In the genomic region with DNA sequence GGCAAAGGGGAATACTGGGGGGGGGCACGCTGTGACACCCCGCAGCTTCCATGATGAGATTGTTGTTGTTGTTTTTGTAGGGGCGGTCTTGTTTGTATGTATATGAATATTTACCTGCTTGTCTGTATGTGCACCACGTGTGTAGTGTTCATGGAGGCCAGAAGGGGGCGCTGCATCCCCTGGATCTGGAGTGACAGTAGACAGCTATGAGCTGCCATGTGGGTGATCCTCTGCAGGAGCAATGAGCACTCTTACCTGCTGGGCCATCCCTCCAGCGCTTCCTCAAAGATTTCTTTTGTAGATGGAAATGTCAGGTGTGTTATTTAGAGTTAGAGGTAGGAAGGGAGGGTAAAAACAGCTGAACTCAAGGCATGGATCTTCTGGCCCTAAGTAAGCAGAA, we compare ENCODE assay signal across 19 mouse cellular contexts. TPM values are rescaled to one million over a fixed set of nuclear protein-coding genes. Genes with fewer than 3 reads are reported as not detected.
DNase-seq lines count a peak whose midpoint lies in the region; ATAC-seq and TF ChIP-seq lines count a peak whose summit lies in the region.
"Had no signal": no experiment of that assay in that cellular context is flagged by ENCODE, and none has a peak within 500 bp of the region (broad histone marks: within the 10 kb centered on the region; RNA-seq: fewer than 3 reads in every experiment).

No protein-coding gene starts in this region.

- H3K79me2 ChIP-seq in liver, adult 2 months (ENCODE audit: control insufficient read depth, insufficient read depth, low read length): no peaks in the 10 kb centered on the region

- no peak for DNase-seq in cerebellum, adult 2 months
- DNase-seq in cerebellum, adult 9-10 months: no peak
- DNase-seq in liver, adult 2 months (ENCODE audit: extremely low read depth, low read depth, low spot score): no peak
- no peak for DNase-seq in liver, embryonic 11.5 days (ENCODE audit: low spot score)
- no peak for DNase-seq in adrenal gland, adult 8-10 months
- no peak for DNase-seq in urinary bladder, adult 2 months (ENCODE audit: low spot score)
- DNase-seq: cerebellum, adult 9-11 months; thymus, adult 2 months had no signal

- no peak overlapping the region for H3K9ac ChIP-seq in liver, adult 2 months (ENCODE audit: low read depth, low read length)
- H3K9ac ChIP-seq in liver, embryonic 11.5 days (ENCODE audit: low read depth, low read length): no peak overlapping the region
- H3K9ac ChIP-seq: midbrain, embryonic 15.5 days had no signal

- peaks cover 13% of the 10 kb centered on the region for H3K4me1 ChIP-seq in cerebellum, adult 2 months (ENCODE audit: control insufficient read depth, insufficient read depth, low read length)
- no peaks in the 10 kb centered on the region for H3K4me1 ChIP-seq in liver, adult 2 months (ENCODE audit: control insufficient read depth, insufficient read depth, low read length)
- no peaks in the 10 kb centered on the region for H3K4me1 ChIP-seq in liver, embryonic 11.5 days (replicated peaks; ENCODE audit: control insufficient read depth, insufficient read depth, low read length)
- H3K4me1 ChIP-seq in E14TG2a.4 (replicated peaks; ENCODE audit: low read depth, low read length): no peaks in the 10 kb centered on the region
- H3K4me1 ChIP-seq in cortical plate, adult 2 months (ENCODE audit: control insufficient read depth, insufficient read depth, low read length): no peaks in the 10 kb centered on the region
- H3K4me1 ChIP-seq: midbrain, embryonic 15.5 days had no signal

- H3K4me3 ChIP-seq in cerebellum, adult 2 months (replicated peaks; ENCODE audit: insufficient read depth, low read depth, low read length): no peak overlapping the region
- H3K4me3 ChIP-seq in liver, adult 2 months (ENCODE audit: insufficient read depth, low read depth, low read length): no peak overlapping the region
- H3K4me3 ChIP-seq in liver, embryonic 11.5 days (ENCODE audit: low read depth, low read length): no peak overlapping the region
- no peak overlapping the region for H3K4me3 ChIP-seq in E14TG2a.4 (replicated peaks; ENCODE audit: low read length)
- H3K4me3 ChIP-seq in cortical plate, adult 2 months (ENCODE audit: insufficient read depth, low read length): no peak overlapping the region
- H3K4me3 ChIP-seq: midbrain, embryonic 15.5 days had no signal

- 74% methylated on average over 6 of the region's 6 CpGs for WGBS in cerebellum, adult 2 months
- 74% methylated on average over 6 of the region's 6 CpGs for WGBS in liver, adult 2 months
- WGBS in liver, embryonic 11.5 days: 63% methylated on average over 6 of the region's 6 CpGs

- H3K4me2 ChIP-seq in liver, embryonic 11.5 days: no peak overlapping the region
- H3K4me2 ChIP-seq: midbrain, embryonic 15.5 days had no signal

- H3K27ac ChIP-seq in cerebellum, adult 2 months (ENCODE audit: insufficient read depth, low read length): no peak overlapping the region
- no peak overlapping the region for H3K27ac ChIP-seq in liver, adult 2 months (replicated peaks; ENCODE audit: insufficient read depth, low read depth, low read length)
- no peak overlapping the region for H3K27ac ChIP-seq in liver, embryonic 11.5 days (ENCODE audit: low read depth, low read length)
- H3K27ac ChIP-seq in cortical plate, adult 2 months (ENCODE audit: insufficient read depth, low read length): no peak overlapping the region
- H3K27ac ChIP-seq: midbrain, embryonic 15.5 days had no signal

- TF ChIP-seq CTCF in cerebellum, adult 2 months (IDR thresholded peaks at IDR 0.05; ENCODE audit: borderline replicate concordance, insufficient read depth, low read depth, low read length): peak; percentile 20; the same call in 1 of the 2 replicates
- peak; percentile 46 for TF ChIP-seq CTCF in liver, adult 2 months (IDR thresholded peaks at IDR 0.05; ENCODE audit: low read depth, low read length)
- TF ChIP-seq CTCF in E14TG2a.4 (conservative IDR thresholded peaks at IDR 0.05; ENCODE audit: low read length): peak; percentile 85
- peak; percentile 19; the same call in 1 of the 2 replicates for TF ChIP-seq CTCF in cortical plate, adult 2 months (IDR thresholded peaks at IDR 0.05; ENCODE audit: extremely low read depth, insufficient read depth, low read length)

- TF ChIP-seq POLR2A in cerebellum, adult 2 months (IDR thresholded peaks at IDR 0.05; ENCODE audit: borderline replicate concordance, insufficient read depth, low read length): no peak
- TF ChIP-seq POLR2A in liver, adult 2 months (IDR thresholded peaks at IDR 0.05; ENCODE audit: extremely low read depth, insufficient read depth, low read length): no peak
- no peak for TF ChIP-seq POLR2A in cortical plate, adult 2 months (IDR thresholded peaks at IDR 0.05; ENCODE audit: extremely low read depth, insufficient read depth, low read length)

- H3K27me3 ChIP-seq in cerebellum, adult 2 months (ENCODE audit: control insufficient read depth, insufficient read depth, low read length): no peaks in the 10 kb centered on the region
- 0 out of 2 replicates have a peak, but pooled peaks cover 2% of the 10 kb centered on the region for H3K27me3 ChIP-seq in liver, adult 2 months (ENCODE audit: control insufficient read depth, insufficient read depth, low read length)
- H3K27me3 ChIP-seq in liver, embryonic 11.5 days (replicated peaks; ENCODE audit: control insufficient read depth, insufficient read depth, low read length): 0 out of 2 replicates have a peak, but pooled peaks cover 2% of the 10 kb centered on the region
- peaks cover 33% of the 10 kb centered on the region for H3K27me3 ChIP-seq in E14TG2a.4 (ENCODE audit: insufficient read depth, low read length)
- H3K27me3 ChIP-seq: midbrain, embryonic 15.5 days had no signal

- H3K36me3 ChIP-seq in liver, adult 2 months (ENCODE audit: control insufficient read depth, insufficient read depth, low read length): no peaks in the 10 kb centered on the region
- H3K36me3 ChIP-seq in liver, embryonic 11.5 days (ENCODE audit: control insufficient read depth, insufficient read depth, low read length): no peaks in the 10 kb centered on the region
- H3K36me3 ChIP-seq in E14TG2a.4 (ENCODE audit: insufficient read depth, low read length): no peaks in the 10 kb centered on the region
- H3K36me3 ChIP-seq: midbrain, embryonic 15.5 days had no signal

- H3K9me3 ChIP-seq in liver, embryonic 11.5 days (ENCODE audit: control insufficient read depth, low read length): no peaks in the 10 kb centered on the region
- H3K9me3 ChIP-seq in E14TG2a.4 (ENCODE audit: low read length): no peaks in the 10 kb centered on the region
- H3K9me3 ChIP-seq: midbrain, embryonic 15.5 days had no signal

- ATAC-seq in liver, embryonic 11.5 days (replicated peaks; ENCODE audit: low FRiP score): no peak
- ATAC-seq: forebrain, embryonic 14.5 days; inflammation-experienced regulatory T-cells, adult 6 months; midbrain, embryonic 15.5 days had no signal

RNA-seq across cellular contexts. Expression of gene Olfr70, which starts 2.8 kb away (rescaled TPM):
- polyA plus RNA-seq in cerebellum, adult 2 months (2012; rRNA removed): not detected in 2 replicates
- total RNA-seq in liver, adult 2 months (2014; rRNA removed): not detected in 2 replicates
- not detected in 2 replicates for polyA plus RNA-seq in liver, adult 2 months (2012; rRNA removed)
- polyA plus RNA-seq in liver, embryonic 11.5 days (2014; fragmentation: Nextera tagmentation; extraction: Ambion mirVana): not detected in 2 replicates
- polyA plus RNA-seq in cortical plate, adult 2 months (2012; rRNA removed): not detected in 2 replicates
- total RNA-seq in adrenal gland, adult 8-10 months (2022): not detected
- polyA plus RNA-seq in urinary bladder, adult 2 months (2012; rRNA removed): not detected in 2 replicates
- total RNA-seq: adrenal gland, postnatal 4 days; gastrocnemius, postnatal 4 days; heart, postnatal 10 days; left cerebral cortex, postnatal 14 days had no signal
- polyA plus RNA-seq: embryonic facial prominence, embryonic 11.5 days; forebrain, embryonic 14.5 days; inflammation-experienced regulatory T-cells, adult 6 months; large intestine, adult 2 months; midbrain, embryonic 15.5 days; thymus, adult 2 months had no signal

RNA-seq across cellular contexts. Expression of gene Olfr71, which starts 6.6 kb away (rescaled TPM):
- polyA plus RNA-seq in cerebellum, adult 2 months (2012; rRNA removed): not detected in 2 replicates
- not detected in 2 replicates for total RNA-seq in liver, adult 2 months (2014; rRNA removed)
- polyA plus RNA-seq in liver, adult 2 months (2012; rRNA removed): not detected in 2 replicates
- not detected in 2 replicates for polyA plus RNA-seq in liver, embryonic 11.5 days (2014; fragmentation: Nextera tagmentation; extraction: Ambion mirVana)
- not detected in 2 replicates for polyA plus RNA-seq in cortical plate, adult 2 months (2012; rRNA removed)
- not detected for total RNA-seq in adrenal gland, adult 8-10 months (2022)
- not detected in 2 replicates for polyA plus RNA-seq in urinary bladder, adult 2 months (2012; rRNA removed)
- total RNA-seq: adrenal gland, postnatal 4 days; gastrocnemius, postnatal 4 days; heart, postnatal 10 days; left cerebral cortex, postnatal 14 days had no signal
- polyA plus RNA-seq: embryonic facial prominence, embryonic 11.5 days; forebrain, embryonic 14.5 days; inflammation-experienced regulatory T-cells, adult 6 months; large intestine, adult 2 months; midbrain, embryonic 15.5 days; thymus, adult 2 months had no signal

RNA-seq across cellular contexts. Expression of gene Hrct1, which starts 23.5 kb away (rescaled TPM):
- polyA plus RNA-seq in cerebellum, adult 2 months (2012; rRNA removed): 1.6 and 1.9 TPM in 2 replicates
- 0.09 and 0.13 TPM in 2 replicates for total RNA-seq in liver, adult 2 months (2014; rRNA removed)
- 0.07 and 0.21 TPM in 2 replicates for polyA plus RNA-seq in liver, adult 2 months (2012; rRNA removed)
- 0.25 and 0.45 TPM in 2 replicates for polyA plus RNA-seq in liver, embryonic 11.5 days (2014; fragmentation: Nextera tagmentation; extraction: Ambion mirVana)
- 1.8 and 2.3 TPM in 2 replicates for polyA plus RNA-seq in cortical plate, adult 2 months (2012; rRNA removed)
- total RNA-seq in adrenal gland, adult 8-10 months (2022): 1 to 10 TPM; 1.4 to 4.8 (median 2.6) TPM
- 5.2 and 7.8 TPM in 2 replicates for polyA plus RNA-seq in urinary bladder, adult 2 months (2012; rRNA removed)
- polyA plus RNA-seq: inflammation-experienced regulatory T-cells, adult 6 months had no signal

RNA-seq across cellular contexts. Expression of gene Spaar, which starts 26.4 kb away (rescaled TPM):
- polyA plus RNA-seq in cerebellum, adult 2 months (2012; rRNA removed): 0.76 and 0.88 TPM in 2 replicates
- 0.07 and 0.18 TPM in 2 replicates for total RNA-seq in liver, adult 2 months (2014; rRNA removed)
- polyA plus RNA-seq in liver, adult 2 months (2012; rRNA removed): 0.07 and 0.12 TPM in 2 replicates
- 0.13 TPM in 1 of 2 replicates, not detected in the other for polyA plus RNA-seq in liver, embryonic 11.5 days (2014; fragmentation: Nextera tagmentation; extraction: Ambion mirVana)
- polyA plus RNA-seq in cortical plate, adult 2 months (2012; rRNA removed): 0.89 and 1.1 TPM in 2 replicates
- total RNA-seq in adrenal gland, adult 8-10 months (2022): 1 to 10 TPM; 1.6 to 2.3 (median 1.9) TPM
- polyA plus RNA-seq in urinary bladder, adult 2 months (2012; rRNA removed): 1.2 and 1.6 TPM in 2 replicates
- polyA plus RNA-seq: midbrain, embryonic 15.5 days had no signal

RNA-seq across cellular contexts. Expression of gene Fam221b, which starts 34.5 kb away (rescaled TPM):
- 0.77 and 1.0 TPM in 2 replicates for polyA plus RNA-seq in cerebellum, adult 2 months (2012; rRNA removed)
- not detected in 2 replicates for total RNA-seq in liver, adult 2 months (2014; rRNA removed)
- polyA plus RNA-seq in liver, adult 2 months (2012; rRNA removed): 0.02 TPM in 1 of 2 replicates, not detected in the other
- polyA plus RNA-seq in liver, embryonic 11.5 days (2014; fragmentation: Nextera tagmentation; extraction: Ambion mirVana): 2.2 and 2.3 TPM in 2 replicates
- 1.0 TPM in 2 replicates for polyA plus RNA-seq in cortical plate, adult 2 months (2012; rRNA removed)
- total RNA-seq in adrenal gland, adult 8-10 months (2022): under 1 TPM; 0.14 to 0.67 (median 0.41) TPM
- 0.41 and 0.51 TPM in 2 replicates for polyA plus RNA-seq in urinary bladder, adult 2 months (2012; rRNA removed)

Comparison
In these comparisons a context has a peak if more than half of its experiments do, and no peak if none do; other contexts are left out.
1. CTCF ChIP-seq: peak in every context shown above with its lines; median percentile 85 in E14TG2a.4; 46 in liver, adult 2 months; 20 in cerebellum, adult 2 months; 19 in cortical plate, adult 2 months.